8 mouse cellular contexts compared by ENCODE assay signal in genomic region chr11:51960967-51961471, GRCm38 (mm10). TPM values are rescaled to one million over a fixed set of nuclear protein-coding genes. Genes with fewer than 3 reads are reported as not detected.
DNase-seq lines count a peak whose midpoint lies in the region; ATAC-seq and TF ChIP-seq lines count a peak whose summit lies in the region.

No protein-coding gene starts in this region.

- no peak overlapping the region for H3K9ac ChIP-seq in midbrain, postnatal 0 days (replicated peaks; ENCODE audit: low read length, poor library complexity, severe bottlenecking)
- no peak overlapping the region for H3K9ac ChIP-seq in midbrain, embryonic 16.5 days (ENCODE audit: low read depth, low read length)
- H3K9ac ChIP-seq in lung, embryonic 14.5 days, result no peak overlapping the region

- no peak overlapping the region for H3K4me3 ChIP-seq in midbrain, postnatal 0 days (ENCODE audit: low read depth, low read length)
- H3K4me3 ChIP-seq in midbrain, embryonic 16.5 days (ENCODE audit: low read depth, low read length), result no peak overlapping the region
- no peak overlapping the region for H3K4me3 ChIP-seq in lung, embryonic 14.5 days (ENCODE audit: low read depth, low read length)

- H3K27me3 ChIP-seq in midbrain, postnatal 0 days (ENCODE audit: insufficient read depth, low read length), result no peaks in the 10 kb centered on the region
- no peaks in the 10 kb centered on the region for H3K27me3 ChIP-seq in midbrain, embryonic 16.5 days (ENCODE audit: control insufficient read depth, insufficient read depth, low read depth, low read length)
- no peaks in the 10 kb centered on the region for H3K27me3 ChIP-seq in lung, embryonic 14.5 days (ENCODE audit: insufficient read depth, low read length)

- DNase-seq in adrenal gland, postnatal 10 days, result peak; percentile 56
- DNase-seq in adrenal gland, postnatal 25 days, result no peak
- DNase-seq in midbrain, postnatal 0 days (ENCODE audit: low spot score), result peak; percentile 67
- DNase-seq in lung, embryonic 14.5 days, result peak; percentile 50
- peak; percentile 60 for DNase-seq in thymus, postnatal 25 days
- DNase-seq in c-Kit-positive CD71-positive TER-119-positive erythroid progenitor cells, embryonic 14.5 days (ENCODE audit: low spot score), result no peak

- WGBS in midbrain, postnatal 0 days, result 64% methylated on average over 11 of the region's 11 CpGs
- 68% methylated on average over 11 of the region's 11 CpGs for WGBS in midbrain, embryonic 16.5 days
- 53% methylated on average over 11 of the region's 11 CpGs for WGBS in lung, embryonic 14.5 days

- no peak for ATAC-seq in midbrain, postnatal 0 days (ENCODE audit: low FRiP score)
- no peak for ATAC-seq in midbrain, embryonic 16.5 days
- ATAC-seq in lung, embryonic 14.5 days (ENCODE audit: insufficient read depth), result peak; percentile 47; the same call in 1 of the 2 replicates
- ATAC-seq in megakaryocyte-erythroid progenitor cell, adult 5-6 weeks (replicated peaks; ENCODE audit: low FRiP score, low TSS enrichment, poor library complexity, severe bottlenecking), result no peak

- no peak overlapping the region for H3K27ac ChIP-seq in midbrain, postnatal 0 days (ENCODE audit: low read depth, low read length)
- no peak overlapping the region for H3K27ac ChIP-seq in midbrain, embryonic 16.5 days (ENCODE audit: low read length)
- peak overlapping the region; percentile 54; the same call in 1 of the 2 replicates for H3K27ac ChIP-seq in lung, embryonic 14.5 days (ENCODE audit: low read depth)

- H3K4me1 ChIP-seq in midbrain, postnatal 0 days (ENCODE audit: insufficient read depth, low read length), result no peaks in the 10 kb centered on the region
- no peaks in the 10 kb centered on the region for H3K4me1 ChIP-seq in midbrain, embryonic 16.5 days (ENCODE audit: control insufficient read depth, insufficient read depth, low read length)
- no peaks in the 10 kb centered on the region for H3K4me1 ChIP-seq in lung, embryonic 14.5 days (ENCODE audit: insufficient read depth)

- peak; percentile 49 for TF ChIP-seq CTCF in midbrain, postnatal 0 days (IDR thresholded peaks at IDR 0.05)
- TF ChIP-seq CTCF in lung, embryonic 14.5 days (IDR thresholded peaks at IDR 0.05; ENCODE audit: low read depth), result peak; percentile 54

- H3K9me3 ChIP-seq in midbrain, postnatal 0 days (ENCODE audit: low read length), result no peaks in the 10 kb centered on the region
- H3K9me3 ChIP-seq in midbrain, embryonic 16.5 days (replicated peaks; ENCODE audit: control insufficient read depth, low read length, poor library complexity, severe bottlenecking), result no peaks in the 10 kb centered on the region
- H3K9me3 ChIP-seq in lung, embryonic 14.5 days (ENCODE audit: low read depth, low read length), result no peaks in the 10 kb centered on the region

- H3K4me2 ChIP-seq in midbrain, postnatal 0 days (ENCODE audit: low read depth, low read length, poor library complexity, severe bottlenecking), result no peak overlapping the region
- H3K4me2 ChIP-seq in midbrain, embryonic 16.5 days (ENCODE audit: low read length), result no peak overlapping the region
- no peak overlapping the region for H3K4me2 ChIP-seq in lung, embryonic 14.5 days

- H3K36me3 ChIP-seq in midbrain, postnatal 0 days (ENCODE audit: insufficient read depth, low read length), result no peaks in the 10 kb centered on the region
- no peaks in the 10 kb centered on the region for H3K36me3 ChIP-seq in midbrain, embryonic 16.5 days (ENCODE audit: control insufficient read depth, insufficient read depth, low read length)
- no peaks in the 10 kb centered on the region for H3K36me3 ChIP-seq in lung, embryonic 14.5 days (ENCODE audit: insufficient read depth)

RNA-seq across cellular contexts. Expression of gene Cdkn2aipnl, which starts 6.4 kb away (rescaled TPM):
- 10 to 100 TPM; 23.8 to 26.0 TPM for total RNA-seq in adrenal gland, postnatal 10 days (2021)
- total RNA-seq in adrenal gland, postnatal 25 days (2021), result 20.1 and 20.5 TPM in 2 replicates
- 97.7 and 99.1 TPM in 2 replicates for total RNA-seq in midbrain, postnatal 0 days (2014; rRNA removed)
- polyA plus RNA-seq in midbrain, postnatal 0 days (2015; fragmentation: Nextera tagmentation; extraction: Ambion mirVana), result 124 and 128 TPM in 2 replicates
- polyA plus RNA-seq in midbrain, embryonic 16.5 days (2015; fragmentation: Nextera tagmentation; extraction: Ambion mirVana), result 125 and 134 TPM in 2 replicates
- polyA plus RNA-seq in lung, embryonic 14.5 days (2014; fragmentation: Nextera tagmentation; extraction: Ambion mirVana), result 107 and 109 TPM in 2 replicates
- 73.1 and 95.6 TPM in 2 replicates for total RNA-seq in megakaryocyte-erythroid progenitor cell, adult 5-6 weeks (2014; fragmentation: Nextera tagmentation)
- 69.1 and 94.7 TPM in 2 replicates for total RNA-seq in megakaryocyte-erythroid progenitor cell, adult 5-6 weeks (2017)

RNA-seq across cellular contexts. Expression of gene Ube2b, which starts 39.5 kb away (rescaled TPM):
- 100 to 1,000 TPM; 131 to 155 TPM for total RNA-seq in adrenal gland, postnatal 10 days (2021)
- 140 and 160 TPM in 2 replicates for total RNA-seq in adrenal gland, postnatal 25 days (2021)
- total RNA-seq in midbrain, postnatal 0 days (2014; rRNA removed), result 160 and 177 TPM in 2 replicates
- 229 and 232 TPM in 2 replicates for polyA plus RNA-seq in midbrain, postnatal 0 days (2015; fragmentation: Nextera tagmentation; extraction: Ambion mirVana)
- 237 and 256 TPM in 2 replicates for polyA plus RNA-seq in midbrain, embryonic 16.5 days (2015; fragmentation: Nextera tagmentation; extraction: Ambion mirVana)
- 126 and 128 TPM in 2 replicates for polyA plus RNA-seq in lung, embryonic 14.5 days (2014; fragmentation: Nextera tagmentation; extraction: Ambion mirVana)
- 30.7 and 51.1 TPM in 2 replicates for total RNA-seq in megakaryocyte-erythroid progenitor cell, adult 5-6 weeks (2014; fragmentation: Nextera tagmentation)
- total RNA-seq in megakaryocyte-erythroid progenitor cell, adult 5-6 weeks (2017), result 37.5 and 105 TPM in 2 replicates

RNA-seq across cellular contexts. Expression of gene Cdkl3, which starts 43.0 kb away (rescaled TPM):
- 1 to 10 TPM; 8.1 to 8.2 TPM for total RNA-seq in adrenal gland, postnatal 10 days (2021)
- total RNA-seq in adrenal gland, postnatal 25 days (2021), result 4.0 and 4.7 TPM in 2 replicates
- 23.8 and 30.1 TPM in 2 replicates for total RNA-seq in midbrain, postnatal 0 days (2014; rRNA removed)
- 41.8 and 53.2 TPM in 2 replicates for polyA plus RNA-seq in midbrain, postnatal 0 days (2015; fragmentation: Nextera tagmentation; extraction: Ambion mirVana)
- 33.8 and 34.4 TPM in 2 replicates for polyA plus RNA-seq in midbrain, embryonic 16.5 days (2015; fragmentation: Nextera tagmentation; extraction: Ambion mirVana)
- polyA plus RNA-seq in lung, embryonic 14.5 days (2014; fragmentation: Nextera tagmentation; extraction: Ambion mirVana), result 8.5 and 9.4 TPM in 2 replicates
- total RNA-seq in megakaryocyte-erythroid progenitor cell, adult 5-6 weeks (2014; fragmentation: Nextera tagmentation), result 4.8 and 9.5 TPM in 2 replicates
- 1.5 and 11.8 TPM in 2 replicates for total RNA-seq in megakaryocyte-erythroid progenitor cell, adult 5-6 weeks (2017)

Comparison
In these comparisons a context has a peak if more than half of its experiments do, and no peak if none do; other contexts are left out.
1. DNase-seq: peak in adrenal gland, postnatal 10 days (single experiment), midbrain, postnatal 0 days (single experiment), lung, embryonic 14.5 days (single experiment) and thymus, postnatal 25 days (single experiment); none in adrenal gland, postnatal 25 days (single experiment) and c-Kit-positive CD71-positive TER-119-positive erythroid progenitor cells, embryonic 14.5 days (single experiment).